Mouse (Mus musculus) heart, postnatal 10 days (tissue): ENCODE measurements at regions not wholly inside any gene's neighbourhood (a gene's known extent, or its start where the extent isn't known, plus 50 kb on each side); places are given as distances from the start of the nearest gene placed in this dataset.
A peak's percentile ranks its signal among the peaks of the same experiment; 100 is the strongest.

Experiments used
- DNase-seq, 2 experiments: peaks; one replicate each; pipeline ENCODE4 v3.0.0; 2021
- intact Hi-C: fragments of 180-260 bp; cut with DNase I; formaldehyde crosslinking; loops from one replicate; pipeline ENCODE4 v1.15.1; 2025

- no peak for DNase-seq
- intact Hi-C loops, result no loop called here
Measured at GRCm38 (mm10) chr3:150415277-150415676, 1022.4 kb upstream of the Adgrl4 start.

GRCm38 (mm10) chr3:150416447-150416846 lies 1021.2 kb upstream of the Adgrl4 start:
- intact Hi-C loops, result no loop called here
- no peak for DNase-seq

DNA sequence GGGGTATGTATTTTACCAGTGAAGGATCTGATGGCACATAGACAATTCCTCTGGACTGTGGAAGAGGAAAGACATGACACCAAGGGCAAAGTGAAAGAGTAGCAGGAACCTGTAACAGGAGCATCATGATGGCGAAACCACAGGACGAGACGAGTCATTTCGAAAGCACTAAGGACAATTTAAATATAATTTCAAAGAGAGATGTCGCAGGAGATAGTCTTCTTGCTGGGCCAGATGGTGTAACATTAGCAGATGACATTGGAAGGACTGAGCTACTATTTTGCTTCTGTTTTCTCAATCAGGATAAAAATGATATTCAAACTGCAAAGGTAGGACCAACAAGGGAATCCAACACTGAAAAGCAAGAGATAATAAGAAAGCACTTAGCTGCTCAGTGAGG lies 1009.7 kb upstream of the Adgrl4 start:
- intact Hi-C loops, result no loop called here
- DNase-seq, result no peak

- DNase-seq, result no peak
- intact Hi-C loops, result no loop called here
Measured at GRCm38 (mm10) chr3:150431291-150431690, 1006.4 kb upstream of the Adgrl4 start.

GRCm38 (mm10) chr3:150435199-150435598 lies 1002.5 kb upstream of the Adgrl4 start:
- intact Hi-C loops, result no loop called here
- peak in 1 of 2 experiments; percentile 2 for DNase-seq

DNA sequence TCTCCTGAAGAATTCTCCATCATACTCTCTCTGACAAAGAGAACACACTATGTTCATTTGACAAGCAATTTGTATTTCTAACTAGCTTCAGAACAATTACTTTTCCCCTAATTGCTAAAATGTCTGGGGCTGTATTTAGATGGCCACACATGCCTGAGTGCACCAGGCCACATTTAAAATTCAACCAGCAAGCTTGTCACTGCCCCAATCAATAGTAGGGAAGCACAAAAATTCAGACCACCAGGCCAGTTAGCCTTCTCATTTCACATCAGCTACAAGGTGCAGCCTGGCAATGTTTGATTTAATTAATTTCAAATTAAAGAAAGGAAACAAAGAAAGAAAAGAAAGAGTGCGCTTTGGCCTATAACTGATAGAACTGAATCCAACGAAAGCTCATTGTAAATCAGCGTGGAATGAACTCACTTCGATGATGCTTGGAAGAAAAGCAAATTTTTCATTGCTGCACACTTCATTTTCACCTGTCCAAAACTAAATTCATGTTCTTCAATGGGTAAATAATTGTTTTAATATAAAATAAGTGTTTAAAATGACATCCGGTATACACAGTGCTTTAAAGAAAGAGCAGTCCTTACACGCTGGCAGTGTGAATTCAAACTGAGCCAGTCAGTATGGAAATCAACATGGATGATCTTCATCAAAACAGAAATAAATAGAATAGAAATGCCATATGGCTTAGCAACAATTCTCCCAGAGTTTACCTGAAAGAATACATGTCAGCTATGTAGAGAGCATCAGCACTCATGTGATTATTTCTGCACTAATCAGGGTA lies 1001.7 kb upstream of the Adgrl4 start:
- intact Hi-C loops, result no loop called here
- DNase-seq, result no peak
